Mouse (Mus musculus): Measurements from ENCODE around the gene Tex45.

DNA sequence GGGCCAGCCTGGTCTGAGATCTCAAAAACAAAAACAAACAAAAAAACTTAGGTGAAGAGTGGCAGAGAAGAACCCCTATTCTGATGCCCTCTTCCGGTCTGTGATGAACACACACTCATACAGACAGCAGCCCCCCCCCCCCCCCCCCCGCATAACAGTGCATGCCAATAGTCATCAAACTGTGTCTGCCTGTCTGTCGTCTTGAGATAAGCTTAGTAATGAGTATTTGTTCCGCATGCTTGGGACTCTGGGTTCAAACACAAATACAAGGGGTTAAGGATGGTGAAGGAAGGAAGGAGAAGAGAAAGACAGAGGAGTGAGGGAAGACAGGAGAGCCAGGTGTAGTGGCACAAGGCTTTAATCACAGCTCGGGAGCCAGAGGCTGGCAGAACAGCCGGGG is 34.2 kb upstream of the Tex45 start:
- no peak for TF ChIP-seq EP300 (IDR thresholded peaks at IDR 0.05)
- TF ChIP-seq CTCF (IDR thresholded peaks at IDR 0.05) = no peak

Data from lung, postnatal 0 days (tissue).